Mouse (Mus musculus): ENCODE measurements around the gene Vps33a. TPM values are rescaled to one million over a fixed set of nuclear protein-coding genes. Genes with fewer than 3 reads are reported as not detected.

The Vps33a gene
- polyA plus RNA-seq, 1 experiment from 2014 or later, result 27.9 TPM

Small RNA genes within 50 kb of the gene (microRNA-seq; reads per million reads assigned to microRNA genes)
- 1.9 reads per million for gene Mir7647 (ENCODE audit: borderline number of aligned reads)

Other genes starting within 250 kb of the Vps33a start
- 39.0 and 39.5 TPM in 2 replicates for gene Bcl7a, start 229.2 kb downstream of the Vps33a start, polyA plus RNA-seq (2014; fragmentation: Nextera tagmentation; extraction: Ambion mirVana)
- 13.9 and 14.0 TPM in 2 replicates for gene Mlxip, start 178.2 kb downstream of the Vps33a start, polyA plus RNA-seq (2014; fragmentation: Nextera tagmentation; extraction: Ambion mirVana)
- gene Lrrc43, start 83.7 kb downstream of the Vps33a start, polyA plus RNA-seq (2014; fragmentation: Nextera tagmentation; extraction: Ambion mirVana), result 0.10 TPM in 1 of 2 replicates, not detected in the other
- gene Il31, start 83.5 kb downstream of the Vps33a start, polyA plus RNA-seq (2014; fragmentation: Nextera tagmentation; extraction: Ambion mirVana), result not detected in 2 replicates
- 1.6 and 1.8 TPM in 2 replicates for gene B3gnt4, start 62.6 kb downstream of the Vps33a start, polyA plus RNA-seq (2014; fragmentation: Nextera tagmentation; extraction: Ambion mirVana)
- 136 and 145 TPM in 2 replicates for gene Diablo, start 48.9 kb downstream of the Vps33a start, polyA plus RNA-seq (2014; fragmentation: Nextera tagmentation; extraction: Ambion mirVana)
- 0.48 and 0.75 TPM in 2 replicates for gene Gm49027, start 47.5 kb downstream of the Vps33a start, polyA plus RNA-seq (2014; fragmentation: Nextera tagmentation; extraction: Ambion mirVana)
- 34.2 and 37.3 TPM in 2 replicates for gene Clip1, start 111.6 kb upstream of the Vps33a start, polyA plus RNA-seq (2014; fragmentation: Nextera tagmentation; extraction: Ambion mirVana)
- gene Zcchc8, start 148.1 kb upstream of the Vps33a start, polyA plus RNA-seq (2014; fragmentation: Nextera tagmentation; extraction: Ambion mirVana), result 70.3 and 80.5 TPM in 2 replicates
- 156 and 176 TPM in 2 replicates for gene Rsrc2, start 176.4 kb upstream of the Vps33a start, polyA plus RNA-seq (2014; fragmentation: Nextera tagmentation; extraction: Ambion mirVana)
- gene Kntc1, start 176.7 kb upstream of the Vps33a start, polyA plus RNA-seq (2014; fragmentation: Nextera tagmentation; extraction: Ambion mirVana), result 32.7 and 36.4 TPM in 2 replicates